Mouse (Mus musculus): Measurements from ENCODE around the gene Ctcf.

DNA sequence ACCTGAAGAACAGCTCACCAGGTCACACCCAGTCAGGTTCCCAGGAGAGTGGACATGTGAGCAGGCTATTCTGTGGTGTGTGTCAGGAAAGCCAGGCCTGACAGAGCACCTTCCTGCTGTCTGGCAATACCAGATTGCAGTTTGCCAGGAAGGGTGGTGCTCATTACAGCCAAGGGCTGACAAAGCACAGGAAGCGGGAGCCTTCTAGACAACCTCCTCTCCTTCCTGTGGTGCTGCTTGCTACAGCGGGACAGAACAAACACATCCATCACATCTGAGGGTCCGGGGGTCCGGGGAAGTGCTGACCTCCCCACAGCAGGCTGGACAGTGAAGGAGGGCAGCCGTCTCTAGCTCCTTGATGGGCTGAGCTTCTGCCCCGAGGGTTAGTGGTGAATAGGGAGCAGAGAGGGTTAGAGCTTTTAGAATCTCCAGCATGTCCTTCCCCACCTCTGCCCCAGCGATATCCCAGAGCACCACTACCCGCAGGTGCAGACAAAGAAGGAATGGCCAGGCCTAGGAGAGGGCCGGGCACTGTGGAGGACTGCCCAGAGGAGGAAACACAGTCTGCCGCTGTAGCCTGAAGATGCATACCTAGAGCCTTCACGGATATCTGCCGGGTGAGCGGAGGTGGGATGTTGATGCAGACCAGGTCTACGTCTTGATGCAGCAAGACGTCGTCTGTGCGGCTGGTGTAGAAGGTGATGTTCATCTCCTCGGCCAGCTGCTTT is 91.2 kb downstream of the Ctcf start:
- TF ChIP-seq POLR2A (IDR thresholded peaks at IDR 0.05; ENCODE audit: extremely low read depth, insufficient read depth, low read length) (no peak), CTCF (IDR thresholded peaks at IDR 0.05; ENCODE audit: low read depth, low read length) (no peak)
